Mouse (Mus musculus) ES-E14 (cell line): ENCODE measurements around the gene 2010005H15Rik. TPM values are rescaled to one million over a fixed set of nuclear protein-coding genes. Genes with fewer than 3 reads are reported as not detected.
"Not testable (repeated sequence)": the region's sequence is repeated elsewhere in the genome, so short reads cannot be mapped to it uniquely, and the experiment has no call there.

Experiments
- DNase-seq: peaks from one replicate; pipeline ENCODE4 v3.0.0-alpha.2; 2013; ENCODE audit warnings: low read depth, low spot score
- H3K27ac ChIP-seq: 2 replicates; pipeline ENCODE4 v1.5.1; 2012; ENCODE audit warnings: low read depth, mild to moderate bottlenecking, low read length, moderate library complexity, mixed read lengths; ENCODE audit not compliant: poor library complexity, insufficient read depth, severe bottlenecking
- H3K36me3 ChIP-seq: 2 replicates; pipeline ENCODE4 v1.6.1; 2012; ENCODE audit warnings: mild to moderate bottlenecking, low read length, moderate library complexity, mixed read lengths; ENCODE audit not compliant: control insufficient read depth, poor library complexity, insufficient read depth, severe bottlenecking
- H3K4me1 ChIP-seq, 2 experiments: fragments of 150-350 bp in 1 of 2; sonication (generic) in 1 of 2; 2 replicates each; pipeline ENCODE4 v1.6.1; 2012; ENCODE audit warnings: low read length in 2 of 2, mild to moderate bottlenecking in 1 of 2, mixed read lengths in 1 of 2; ENCODE audit not compliant: control insufficient read depth in 2 of 2, insufficient read depth in 2 of 2, poor library complexity in 1 of 2
- H3K4me3 ChIP-seq, 2 experiments: fragments of 150-350 bp in 1 of 2; sonication (generic) in 1 of 2; 2 replicates each; pipeline ENCODE4 v1.5.1; 2012; ENCODE audit warnings: low read length in 2 of 2, low read depth in 1 of 2, mild to moderate bottlenecking in 1 of 2, mixed read lengths in 1 of 2; ENCODE audit not compliant: insufficient read depth in 1 of 2, poor library complexity in 1 of 2, severe bottlenecking in 1 of 2
- H3K9ac ChIP-seq: 2 replicates; pipeline ENCODE4 v1.6.1; 2012; ENCODE audit warnings: low read depth, mild to moderate bottlenecking, low read length, mixed read lengths; ENCODE audit not compliant: poor library complexity, insufficient read depth, severe bottlenecking
- H3K9me3 ChIP-seq: fragments of 150-350 bp; sonication (generic); 2 replicates; pipeline ENCODE4 v1.6.1; 2012; ENCODE audit warnings: low read depth, mild to moderate bottlenecking, low read length; ENCODE audit not compliant: control insufficient read depth, insufficient read depth
- CHD2 ChIP-seq: IDR thresholded peaks from 2 replicates; pipeline ENCODE4 v1.6.1; 2014; ENCODE audit warnings: mild to moderate bottlenecking, low read depth, low read length, inconsistent platforms
- HCFC1 ChIP-seq: IDR thresholded peaks from 2 replicates; pipeline ENCODE4 v1.6.1; 2012; ENCODE audit warnings: low read length, inconsistent platforms, borderline replicate concordance; ENCODE audit not compliant: insufficient read depth
- MAFK ChIP-seq: IDR thresholded peaks from 2 replicates; pipeline ENCODE4 v1.6.1; 2014; ENCODE audit warnings: mild to moderate bottlenecking, low read depth, low read length, inconsistent platforms; ENCODE audit not compliant: insufficient read depth
- ZC3H11A ChIP-seq: IDR thresholded peaks from 2 replicates; pipeline ENCODE4 v1.6.1; 2012; ENCODE audit warnings: low read depth, mild to moderate bottlenecking, inconsistent platforms, low read length, borderline replicate concordance
- ZNF384 ChIP-seq: IDR thresholded peaks from 2 replicates; pipeline ENCODE4 v1.6.1; 2012; ENCODE audit warnings: low read depth, low read length, inconsistent platforms
- in situ Hi-C, 2 experiments: fragments of 600-800 bp; cut with MboI; formaldehyde crosslinking; loops; one replicate each; pipeline ENCODE4 v1.15.1; 2025; ENCODE audit warnings: low sequenced_read_pairs in 2 of 2, inconsistent platforms in 1 of 2; ENCODE audit not compliant: unreplicated experiment in 2 of 2
- total RNA-seq: library from RNA; depleted of rRNA; stranded (reverse); fragments of 300-350 nt; gene quantifications from 2 replicates; pipeline ENCODE4 v1.2.3, GENCODE M21; 2012; rRNA removed

The 2010005H15Rik gene
- not detected in 2 replicates for total RNA-seq

- DNase-seq, H3K27ac ChIP-seq, H3K4me1 ChIP-seq, H3K9ac ChIP-seq, H3K9me3 ChIP-seq, in situ Hi-C loops, H3K4me3 ChIP-seq, H3K36me3 ChIP-seq: not testable (repeated sequence)
Measured at GRCm38 (mm10) chr16:36221168-36221567, at the start of gene 2010005H15Rik. Gene 2010005H15Rik (plus strand): TSS chr16:36221468.

GRCm38 (mm10) chr16:36176108-36176507, 45.2 kb upstream of the 2010005H15Rik start:
- Histone ChIP-seq H3K9me3 (no peaks in the 10 kb centered on the region), H3K4me3 (no peak overlapping the region), H3K4me1 (no peaks in the 10 kb centered on the region), H3K27ac (no peak overlapping the region), H3K9ac (no peak overlapping the region), H3K36me3 (no peaks in the 10 kb centered on the region)
- in situ Hi-C loops = no loop called here
- no peak for DNase-seq
- TF ChIP-seq HCFC1 (no peak), MAFK (no peak), CHD2 (no peak), ZC3H11A (no peak), ZNF384 (no peak)

- Histone ChIP-seq H3K9me3 (no peaks in the 10 kb centered on the region), H3K4me1 (no peaks in the 10 kb centered on the region), H3K36me3 (no peaks in the 10 kb centered on the region), H3K27ac (no peak overlapping the region), H3K4me3 (no peak overlapping the region), H3K9ac (no peak overlapping the region)
- TF ChIP-seq ZNF384 (no peak), HCFC1 (no peak), CHD2 (no peak), MAFK (no peak), ZC3H11A (no peak)
- DNase-seq = no peak
- in situ Hi-C loops = no loop called here
Measured at GRCm38 (mm10) chr16:36179910-36180309, 41.4 kb upstream of the 2010005H15Rik start.

GRCm38 (mm10) chr16:36183912-36184311, 37.4 kb upstream of the 2010005H15Rik start, which contains the start of gene Gm5483:
Gene Gm5483 (plus strand): TSS chr16:36184212.
- DNase-seq, H3K36me3 ChIP-seq, H3K4me1 ChIP-seq, H3K4me3 ChIP-seq, H3K9me3 ChIP-seq, H3K27ac ChIP-seq, H3K9ac ChIP-seq, in situ Hi-C loops: not testable (repeated sequence)

- no peak overlapping the region for H3K4me3 ChIP-seq
- no peak overlapping the region for H3K27ac ChIP-seq
- no peak for DNase-seq
- 0 out of 4 replicates have a peak, but pooled peaks cover 0 to 4% of the 10 kb centered on the region in 2 experiments for H3K4me1 ChIP-seq
- in situ Hi-C loops = no loop called here
- H3K36me3 ChIP-seq = no peaks in the 10 kb centered on the region
- TF ChIP-seq ZC3H11A (no peak), HCFC1 (no peak), ZNF384 (no peak), MAFK (no peak), CHD2 (no peak)
- no peaks in the 10 kb centered on the region for H3K9me3 ChIP-seq
- no peak overlapping the region for H3K9ac ChIP-seq
Measured at GRCm38 (mm10) chr16:36199226-36199625, 22.0 kb upstream of the 2010005H15Rik start.
